Mouse (Mus musculus) midbrain, postnatal 0 days (tissue): ENCODE measurements around the gene Gna13. TPM values are rescaled to one million over a fixed set of nuclear protein-coding genes. Genes with fewer than 3 reads are reported as not detected.

Experiments
- ATAC-seq: fragments of 200-750 bp; cut with Nextera tagmentation; 2 replicates; pipeline ENCODE4 v1.8.0; 2017; ENCODE audit warnings: moderate number of reproducible peaks, mild to moderate bottlenecking, moderate TSS enrichment, moderate library complexity; ENCODE audit not compliant: low FRiP score
- DNase-seq: peaks from one replicate; pipeline ENCODE4 v3.0.0-alpha.2; 2015; ENCODE audit warnings: low spot score
- H3K27ac ChIP-seq: fragments of 300-500 bp; sonication (generic); 2 replicates; pipeline ENCODE4 v1.5.1; 2014; ENCODE audit warnings: low read depth, mild to moderate bottlenecking, low read length, mixed read lengths
- H3K27me3 ChIP-seq: fragments of 300-500 bp; sonication (generic); 2 replicates; pipeline ENCODE4 v1.6.1; 2014; ENCODE audit warnings: low read length, control low read depth, mixed read lengths; ENCODE audit not compliant: insufficient read depth
- H3K36me3 ChIP-seq: fragments of 300-500 bp; sonication (generic); 2 replicates; pipeline ENCODE4 v1.6.1; 2014; ENCODE audit warnings: low read length, control low read depth, mixed read lengths; ENCODE audit not compliant: insufficient read depth
- H3K4me1 ChIP-seq: fragments of 300-500 bp; sonication (generic); 2 replicates; pipeline ENCODE4 v1.6.1; 2014; ENCODE audit warnings: mild to moderate bottlenecking, control low read depth, antibody characterized with exemption, low read length, mixed read lengths; ENCODE audit not compliant: insufficient read depth
- H3K4me2 ChIP-seq: fragments of 300-500 bp; sonication (generic); 2 replicates; pipeline ENCODE4 v1.6.1; 2014; ENCODE audit warnings: low read depth, mild to moderate bottlenecking, low read length, mixed read lengths; ENCODE audit not compliant: poor library complexity, severe bottlenecking
- H3K4me3 ChIP-seq: fragments of 300-500 bp; sonication (generic); 2 replicates; pipeline ENCODE4 v1.5.1; 2014; ENCODE audit warnings: low read depth, mild to moderate bottlenecking, low read length, moderate library complexity
- H3K9ac ChIP-seq: fragments of 300-500 bp; sonication (generic); replicated peaks from 2 replicates; pipeline ENCODE4 v1.6.1; 2014; ENCODE audit warnings: mild to moderate bottlenecking, low read length, moderate library complexity, mixed read lengths; ENCODE audit not compliant: poor library complexity, severe bottlenecking
- H3K9me3 ChIP-seq: fragments of 300-500 bp; sonication (generic); 2 replicates; pipeline ENCODE4 v1.6.1; 2016; ENCODE audit warnings: low read length, control low read depth
- CTCF ChIP-seq: IDR thresholded peaks from 2 replicates; pipeline ENCODE4 v1.5.1; 2016; ENCODE audit warnings: antibody characterized with exemption, mild to moderate bottlenecking
- WGBS: fragments of 180-500 bp; shearing (Covaris S2); extraction: QIAGEN DNeasy Blood & Tissue Kit; methylation state at CpG from one replicate; pipeline ENCODE4 v1.1.7; 2014; 5-methylcytosine and 5-hydroxymethylcytosine counted together
- polyA plus RNA-seq: library from polyadenylated mRNA; unstranded; fragments of >200 nt; fragmentation: Nextera tagmentation; extraction: Ambion mirVana; gene quantifications from 2 replicates; pipeline ENCODE4 v1.2.1, GENCODE M21; 2015
- total RNA-seq: library from RNA; depleted of rRNA; stranded (reverse); fragments of >200 nt; gene quantifications from 2 replicates; pipeline ENCODE4 v1.2.3, GENCODE M21; 2014

Gna13 gene
- total and polyA plus RNA-seq, 2 experiments from 2014 or later: 35.3 to 50.3 TPM

DNA sequence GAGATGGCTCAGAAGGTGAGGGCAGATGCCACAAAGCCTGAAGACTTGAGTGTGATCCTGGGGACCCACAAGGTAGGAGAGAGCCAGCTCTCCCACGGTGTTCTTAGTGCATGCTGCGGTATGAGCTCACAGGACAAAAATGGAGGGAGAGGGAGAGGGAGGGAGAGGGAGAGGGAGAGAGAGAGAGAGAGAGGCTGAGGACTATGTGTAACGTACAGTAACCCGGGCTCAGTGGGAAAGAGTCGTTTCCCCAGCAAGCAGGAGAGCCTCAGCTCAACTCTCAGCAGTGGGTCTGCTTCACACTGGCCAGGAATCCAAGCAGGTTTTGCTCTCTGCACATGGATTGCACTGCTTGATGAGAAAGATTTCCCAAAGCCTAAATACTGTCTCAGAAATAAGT is 76.6 kb downstream of the Gna13 start:
- TF ChIP-seq CTCF: no peak
- no peaks in the 10 kb centered on the region for H3K27me3 ChIP-seq
- H3K4me3 ChIP-seq: no peak overlapping the region
- H3K9ac ChIP-seq: peak overlapping the region; percentile 48; the same call in 1 of the 2 replicates
- peaks cover 36% of the 10 kb centered on the region for H3K36me3 ChIP-seq
- ATAC-seq (no peak), DNase-seq (no peak)
- WGBS: 13% methylated on average over 5 of the region's 5 CpGs
- H3K4me2 ChIP-seq: peak overlapping the region; percentile 74; the same call in 1 of the 2 replicates
- 0 out of 2 replicates have a peak, but pooled peaks cover 2% of the 10 kb centered on the region for H3K4me1 ChIP-seq
- no peaks in the 10 kb centered on the region for H3K9me3 ChIP-seq
- no peak overlapping the region for H3K27ac ChIP-seq

DNA sequence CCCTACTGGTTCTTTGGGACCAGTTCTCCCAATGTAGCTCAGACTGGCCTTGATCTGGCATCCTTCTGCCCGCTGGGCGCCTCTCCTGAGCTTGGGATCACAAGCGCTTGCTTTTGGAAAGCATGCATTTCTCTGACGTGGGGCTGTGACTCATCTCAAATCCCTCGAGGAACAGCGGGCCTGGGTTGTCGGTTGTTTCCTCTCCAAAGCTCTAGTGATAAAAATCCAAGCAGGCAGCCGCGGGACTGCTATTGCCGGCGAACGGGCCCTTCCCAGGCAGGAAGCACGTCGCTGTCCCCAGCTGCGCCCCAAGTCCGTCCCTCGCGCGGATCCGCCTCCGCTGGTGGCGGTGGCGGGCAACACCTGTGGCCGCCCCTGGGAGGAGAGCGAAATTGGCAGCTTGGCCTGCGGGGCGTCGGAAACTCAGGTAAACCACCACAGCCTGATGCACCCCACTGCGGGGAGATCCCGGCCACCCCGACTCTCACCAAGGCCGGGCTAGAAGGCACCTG is 77.3 kb downstream of the Gna13 start:
- peak overlapping the region; percentile 74 for H3K4me2 ChIP-seq
- no peaks in the 10 kb centered on the region for H3K27me3 ChIP-seq
- H3K4me3 ChIP-seq: peak overlapping the region; percentile 41
- no peaks in the 10 kb centered on the region for H3K9me3 ChIP-seq
- DNase-seq (peak; percentile 69), ATAC-seq (peak; percentile 60)
- peaks cover 31% of the 10 kb centered on the region for H3K36me3 ChIP-seq
- H3K9ac ChIP-seq: peak overlapping the region; percentile 48
- 0 out of 2 replicates have a peak, but pooled peaks cover 2% of the 10 kb centered on the region for H3K4me1 ChIP-seq
- WGBS: 2% methylated on average over 32 of the region's 32 CpGs
- 0 out of 2 replicates have a peak overlapping the region, but pooled peaks have one; percentile 4 for H3K27ac ChIP-seq
- TF ChIP-seq CTCF: no peak

DNA sequence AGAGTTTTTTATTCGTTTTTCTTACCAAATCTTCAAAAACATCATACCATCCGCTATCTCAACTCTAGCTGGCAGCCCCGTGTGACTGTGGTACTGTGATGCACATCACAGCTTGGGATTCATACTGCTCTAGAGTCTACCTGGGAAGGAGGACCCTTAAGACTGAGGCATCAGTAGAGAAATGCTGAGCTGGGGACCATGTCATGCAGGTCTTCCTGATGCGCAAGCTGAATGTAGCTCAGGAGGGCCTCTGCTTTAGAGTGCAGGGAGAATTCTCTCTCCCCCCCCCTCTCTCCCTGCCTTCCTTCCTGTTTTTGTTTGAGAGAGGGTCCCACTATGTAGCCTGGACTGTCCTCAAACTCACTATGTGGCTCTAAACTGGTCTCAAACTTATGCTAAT is 78.0 kb downstream of the Gna13 start:
- no peak overlapping the region for H3K9ac ChIP-seq
- no peaks in the 10 kb centered on the region for H3K9me3 ChIP-seq
- 68% methylated on average over 4 of the region's 4 CpGs for WGBS
- TF ChIP-seq CTCF: no peak
- ATAC-seq (no peak), DNase-seq (no peak)
- H3K27me3 ChIP-seq: no peaks in the 10 kb centered on the region
- H3K4me2 ChIP-seq: peak overlapping the region; percentile 74
- H3K4me1 ChIP-seq: 0 out of 2 replicates have a peak, but pooled peaks cover 2% of the 10 kb centered on the region
- peak overlapping the region; percentile 41; the same call in 1 of the 2 replicates for H3K4me3 ChIP-seq
- no peak overlapping the region for H3K27ac ChIP-seq
- H3K36me3 ChIP-seq: peaks cover 23% of the 10 kb centered on the region

DNA sequence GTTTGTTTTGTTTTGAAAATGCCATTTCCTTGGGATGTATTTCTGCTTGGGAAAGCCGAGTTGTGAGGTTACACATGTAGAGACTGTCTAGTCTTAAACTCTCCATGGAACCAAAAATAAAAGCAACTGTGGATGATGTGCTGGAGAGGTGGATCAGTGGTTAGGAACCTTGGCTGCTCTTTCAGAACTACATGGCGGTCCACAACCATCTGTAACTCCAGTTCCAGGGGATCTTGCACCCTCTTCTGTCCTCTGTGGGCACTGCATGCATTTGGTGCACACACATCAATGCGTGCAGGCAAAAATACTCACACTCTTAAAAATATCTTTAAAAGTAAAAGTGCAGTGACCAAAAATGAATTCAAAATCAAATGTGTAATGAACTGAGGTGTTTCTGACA is 78.5 kb downstream of the Gna13 start:
- peak; percentile 72 for TF ChIP-seq CTCF
- DNase-seq: peak; percentile 46
- 0 out of 2 replicates have a peak, but pooled peaks cover 2% of the 10 kb centered on the region for H3K4me1 ChIP-seq
- WGBS: 57% methylated on average over 3 of the region's 3 CpGs
- H3K9ac ChIP-seq: no peak overlapping the region
- no peak overlapping the region for H3K27ac ChIP-seq
- H3K4me2 ChIP-seq: no peak overlapping the region
- peaks cover 18% of the 10 kb centered on the region for H3K36me3 ChIP-seq
- no peak overlapping the region for H3K4me3 ChIP-seq
- no peaks in the 10 kb centered on the region for H3K27me3 ChIP-seq
- H3K9me3 ChIP-seq: no peaks in the 10 kb centered on the region
- no peak for ATAC-seq

DNA sequence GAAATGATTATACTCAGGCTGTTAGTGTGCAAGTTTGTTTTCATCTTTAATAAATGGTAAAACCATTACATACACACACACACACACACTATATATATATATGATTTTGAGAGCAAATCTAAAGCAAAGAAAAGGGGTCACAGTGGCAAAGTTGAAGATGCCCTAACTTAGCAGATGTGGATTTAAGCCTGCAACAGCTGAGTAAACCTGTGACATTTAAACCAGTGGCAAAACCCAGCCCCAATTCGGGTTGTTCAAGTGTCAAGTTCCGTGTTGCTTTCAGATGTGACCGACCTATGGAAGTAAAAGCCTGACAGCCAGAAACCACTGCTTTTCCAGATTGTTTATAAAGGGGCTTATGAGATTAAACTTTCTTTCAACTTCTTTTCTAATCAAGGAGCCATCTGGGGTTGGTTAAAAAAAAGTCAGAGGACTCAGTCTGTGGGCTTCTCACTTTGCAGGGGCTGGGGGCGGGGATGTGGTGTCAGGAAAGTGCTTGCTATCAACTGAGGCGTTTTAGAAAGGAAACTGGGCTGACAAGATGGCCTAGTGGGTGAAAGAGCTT is 79.6 kb downstream of the Gna13 start:
- Histone ChIP-seq H3K36me3 (0 out of 2 replicates have a peak, but pooled peaks cover 7% of the 10 kb centered on the region), H3K4me2 (no peak overlapping the region), H3K27ac (no peak overlapping the region), H3K4me3 (no peak overlapping the region), H3K9ac (no peak overlapping the region), H3K4me1 (0 out of 2 replicates have a peak, but pooled peaks cover 2% of the 10 kb centered on the region), H3K27me3 (no peaks in the 10 kb centered on the region), H3K9me3 (no peaks in the 10 kb centered on the region)
- no peak for DNase-seq
- ATAC-seq: no peak
- TF ChIP-seq CTCF: no peak
- WGBS: 66% methylated on average over 5 of the region's 5 CpGs
